Mouse (Mus musculus) midbrain, embryonic 13.5 days (tissue): ENCODE data around the gene Cyp2d22. TPM values are rescaled to one million over a fixed set of nuclear protein-coding genes. Genes with fewer than 3 reads are reported as not detected.
"Not testable (repeated sequence)": the region's sequence is repeated elsewhere in the genome, so short reads cannot be mapped to it uniquely, and the experiment has no call there.

Experiments
- ATAC-seq: fragments of 200-750 bp; cut with Nextera tagmentation; 2 replicates; pipeline ENCODE4 v1.8.0; 2017; ENCODE audit warnings: mild to moderate bottlenecking, moderate TSS enrichment, moderate library complexity
- H3K27ac ChIP-seq: fragments of 300-500 bp; sonication (generic); 2 replicates; pipeline ENCODE4 v1.5.1; 2015; ENCODE audit warnings: inconsistent platforms, mild to moderate bottlenecking, moderate library complexity
- H3K27me3 ChIP-seq: fragments of 300-500 bp; sonication (generic); 2 replicates; pipeline ENCODE4 v1.6.1; 2015; ENCODE audit warnings: mild to moderate bottlenecking, inconsistent platforms
- H3K36me3 ChIP-seq: fragments of 300-500 bp; sonication (generic); 2 replicates; pipeline ENCODE4 v1.6.1; 2015; ENCODE audit warnings: mild to moderate bottlenecking, inconsistent platforms
- H3K4me1 ChIP-seq: fragments of 300-500 bp; sonication (generic); replicated peaks from 2 replicates; pipeline ENCODE4 v1.6.1; 2015; ENCODE audit warnings: inconsistent platforms
- H3K4me2 ChIP-seq: fragments of 300-500 bp; sonication (generic); replicated peaks from 2 replicates; pipeline ENCODE4 v1.6.1; 2015; ENCODE audit warnings: moderate library complexity, mild to moderate bottlenecking, inconsistent platforms
- H3K4me3 ChIP-seq: fragments of 300-500 bp; sonication (generic); replicated peaks from 2 replicates; pipeline ENCODE4 v1.5.1; 2015; ENCODE audit warnings: mild to moderate bottlenecking, inconsistent platforms
- H3K9ac ChIP-seq: fragments of 300-500 bp; sonication (generic); replicated peaks from 2 replicates; pipeline ENCODE4 v1.6.1; 2015; ENCODE audit warnings: mild to moderate bottlenecking, inconsistent platforms
- H3K9me3 ChIP-seq: fragments of 300-500 bp; sonication (generic); 2 replicates; pipeline ENCODE4 v1.6.1; 2016; ENCODE audit warnings: mild to moderate bottlenecking, inconsistent platforms
- WGBS: fragments of 180-500 bp; shearing (Covaris S2); methylation state at CpG from one replicate; pipeline ENCODE4 v1.1.7; 2015; 5-methylcytosine and 5-hydroxymethylcytosine counted together
- polyA plus RNA-seq: library from polyadenylated mRNA; unstranded; fragments of >200 nt; fragmentation: Nextera tagmentation; extraction: Ambion mirVana; gene quantifications from 2 replicates; pipeline ENCODE4 v1.2.1, GENCODE M21; 2015

Gene Cyp2d22
- polyA plus RNA-seq, 1 experiment from 2014 or later = 1.8 TPM

GRCm38 (mm10) chr15:82395955-82396354 is 15.9 kb upstream of the Cyp2d22 start:
- H3K27ac ChIP-seq, H3K4me3 ChIP-seq, H3K4me1 ChIP-seq, H3K9me3 ChIP-seq, H3K36me3 ChIP-seq, H3K4me2 ChIP-seq, H3K9ac ChIP-seq, ATAC-seq, H3K27me3 ChIP-seq: not testable (repeated sequence)
- WGBS = 90% methylated on average over 3 of the region's 3 CpGs

DNA sequence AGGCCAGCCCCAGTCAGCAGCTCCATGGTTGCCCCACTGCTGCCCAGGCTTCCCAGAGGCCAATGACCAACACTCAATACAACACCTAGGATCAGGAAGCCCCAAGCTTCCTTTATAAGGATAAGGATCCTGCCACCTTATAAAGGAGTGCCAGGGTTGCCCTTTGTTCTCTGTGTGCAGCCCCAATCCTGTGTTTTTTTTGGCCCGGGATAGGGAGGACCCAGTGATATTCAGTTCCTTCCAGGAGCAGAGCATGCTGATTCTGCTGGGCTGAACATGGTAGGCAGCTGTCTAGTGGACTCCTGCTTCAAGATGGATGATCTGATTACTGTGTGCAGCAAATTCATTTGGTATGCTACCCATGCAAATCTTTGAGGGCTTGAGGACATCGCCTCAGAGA is 13.9 kb upstream of the Cyp2d22 start, which contains the start of gene Cyp2d11:
Cyp2d11 (minus strand) TSS at position 101 of the 400 bp plus-strand sequence.
- H3K27me3 ChIP-seq, H3K4me1 ChIP-seq, H3K9ac ChIP-seq, H3K36me3 ChIP-seq, H3K4me3 ChIP-seq, H3K4me2 ChIP-seq, H3K27ac ChIP-seq, H3K9me3 ChIP-seq, ATAC-seq: not testable (repeated sequence)
- 90% methylated on average over 2 of the region's 2 CpGs for WGBS

DNA sequence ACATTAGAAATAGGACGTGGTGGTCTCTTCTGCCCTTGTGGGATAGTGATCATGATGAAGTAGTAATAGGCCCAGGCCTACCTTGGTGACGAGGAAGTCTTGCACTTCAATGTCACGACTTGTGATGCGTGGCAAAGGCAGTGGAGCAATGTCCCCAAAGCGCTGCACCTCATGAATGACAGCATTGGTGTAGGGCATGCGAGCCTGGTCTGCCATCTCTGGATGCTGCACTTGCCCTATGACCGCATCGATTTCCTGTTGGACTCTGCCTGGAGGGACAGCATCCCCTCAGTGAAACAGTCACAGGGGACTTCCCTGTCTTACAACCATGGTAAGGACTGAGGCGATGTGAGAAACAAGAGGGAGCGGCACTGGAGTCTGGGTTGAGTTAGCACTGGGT is 9.9 kb upstream of the Cyp2d22 start:
- not testable (repeated sequence) for H3K4me3 ChIP-seq, H3K4me2 ChIP-seq, H3K9ac ChIP-seq, H3K27me3 ChIP-seq, H3K9me3 ChIP-seq, H3K27ac ChIP-seq, H3K36me3 ChIP-seq, H3K4me1 ChIP-seq, ATAC-seq
- 93% methylated on average over 10 of the region's 10 CpGs for WGBS

- Histone ChIP-seq H3K9ac (no peak overlapping the region), H3K27me3 (no peaks in the 10 kb centered on the region), H3K4me2 (no peak overlapping the region), H3K4me3 (no peak overlapping the region), H3K27ac (no peak overlapping the region), H3K9me3 (no peaks in the 10 kb centered on the region), H3K36me3 (no peaks in the 10 kb centered on the region), H3K4me1 (peaks cover 5% of the 10 kb centered on the region)
- no peak for ATAC-seq
- 92% methylated on average over 2 of the region's 2 CpGs for WGBS
Measured at GRCm38 (mm10) chr15:82385729-82386128, 5.7 kb upstream of the Cyp2d22 start.

GRCm38 (mm10) chr15:82382441-82382840 is 2.4 kb upstream of the Cyp2d22 start:
- no peak overlapping the region for H3K4me3 ChIP-seq
- no peaks in the 10 kb centered on the region for H3K27me3 ChIP-seq
- H3K27ac ChIP-seq = no peak overlapping the region
- no peak for ATAC-seq
- no peaks in the 10 kb centered on the region for H3K9me3 ChIP-seq
- peaks cover 9% of the 10 kb centered on the region for H3K4me1 ChIP-seq
- 91% methylated on average over 2 of the region's 2 CpGs for WGBS
- H3K9ac ChIP-seq = no peak overlapping the region
- no peak overlapping the region for H3K4me2 ChIP-seq
- no peaks in the 10 kb centered on the region for H3K36me3 ChIP-seq

GRCm38 (mm10) chr15:82380714-82381062 is 628 bp upstream of the Cyp2d22 start:
- Histone ChIP-seq H3K27me3 (no peaks in the 10 kb centered on the region), H3K4me2 (peak overlapping the region; percentile 59), H3K4me1 (peaks cover 16% of the 10 kb centered on the region), H3K4me3 (peak overlapping the region; percentile 33), H3K9ac (0 out of 2 replicates have a peak overlapping the region, but pooled peaks have one; percentile 44), H3K9me3 (no peaks in the 10 kb centered on the region), H3K27ac (no peak overlapping the region), H3K36me3 (no peaks in the 10 kb centered on the region)
- 0 out of 2 replicates have a peak, but pooled peaks have one; percentile 20 for ATAC-seq
- 31% methylated on average over 7 of the region's 7 CpGs for WGBS

DNA sequence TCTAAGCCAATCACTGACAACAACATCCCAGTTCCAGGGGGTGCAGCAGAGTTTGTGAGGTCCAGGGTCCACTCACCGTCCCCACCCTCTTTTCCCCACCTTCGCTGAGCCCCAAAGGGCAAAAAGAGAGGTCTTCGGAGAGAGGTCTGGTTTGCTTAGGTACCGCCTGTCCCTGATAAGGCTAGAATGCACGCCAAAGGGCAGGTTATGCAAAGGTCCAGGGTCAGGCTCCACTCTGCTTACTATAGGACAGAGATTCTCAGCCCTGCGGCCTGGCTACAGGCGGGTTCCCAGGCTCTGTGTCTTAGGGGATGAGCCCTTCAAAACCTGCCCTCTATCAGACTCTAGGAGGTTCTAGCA is 569 bp downstream of the Cyp2d22 start:
- Histone ChIP-seq H3K36me3 (no peaks in the 10 kb centered on the region), H3K9ac (no peak overlapping the region), H3K4me3 (peak overlapping the region; percentile 33), H3K27me3 (no peaks in the 10 kb centered on the region), H3K27ac (no peak overlapping the region), H3K4me2 (peak overlapping the region; percentile 59), H3K9me3 (no peaks in the 10 kb centered on the region), H3K4me1 (peaks cover 16% of the 10 kb centered on the region)
- ATAC-seq = no peak; the same call in none of the 2 replicates
- 20% methylated on average over 7 of the region's 7 CpGs for WGBS

DNA sequence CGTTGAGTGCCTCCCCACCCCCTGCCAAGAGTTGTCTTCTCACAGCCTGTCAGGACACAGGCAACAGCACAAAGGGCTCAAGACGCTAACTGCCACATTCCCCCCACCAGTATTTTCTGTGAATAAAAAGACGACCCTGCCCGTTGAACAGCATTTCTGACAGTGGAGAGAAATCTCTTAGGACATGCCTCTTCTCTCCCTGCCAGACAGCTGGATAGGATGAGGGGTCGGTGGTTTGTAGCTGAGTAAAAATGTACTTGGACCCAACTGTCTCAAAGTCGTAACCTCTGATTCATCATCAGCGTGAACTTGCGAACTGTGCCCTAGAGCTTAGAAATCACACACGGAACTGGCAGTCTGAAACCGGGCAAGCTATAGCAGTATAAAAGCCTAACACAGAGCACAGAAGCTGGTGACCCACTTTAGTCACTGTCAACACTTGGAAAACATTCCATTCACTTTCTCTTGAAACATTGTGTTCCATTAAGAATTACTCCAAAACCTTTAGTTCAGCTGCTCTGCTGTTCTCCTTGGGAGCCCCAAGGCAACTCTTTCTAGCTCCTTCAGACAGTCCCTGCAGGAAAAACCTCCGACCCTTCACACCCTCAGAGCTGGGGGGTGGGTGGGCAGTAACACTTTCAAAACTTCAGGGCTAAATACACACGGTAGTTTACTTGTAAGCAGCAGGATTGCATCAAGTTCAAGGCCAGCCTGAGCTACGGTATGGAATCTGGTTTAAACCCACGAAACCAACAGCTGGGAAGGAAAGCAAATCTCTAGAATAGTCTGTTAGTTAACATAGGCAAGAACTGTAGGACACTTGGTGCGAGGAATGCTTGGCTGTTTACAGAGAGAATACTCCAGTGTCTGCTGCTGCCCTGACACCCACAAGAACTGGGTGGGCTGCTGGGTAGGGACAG is 1.5 kb downstream of the Cyp2d22 start:
- WGBS = 52% methylated on average over 15 of the region's 15 CpGs
- Histone ChIP-seq H3K27ac (no peak overlapping the region), H3K36me3 (no peaks in the 10 kb centered on the region), H3K9me3 (no peaks in the 10 kb centered on the region), H3K4me3 (no peak overlapping the region), H3K4me1 (peaks cover 16% of the 10 kb centered on the region), H3K27me3 (no peaks in the 10 kb centered on the region), H3K9ac (no peak overlapping the region), H3K4me2 (no peak overlapping the region)
- no peak for ATAC-seq

GRCm38 (mm10) chr15:82377701-82378100 is 2.4 kb downstream of the Cyp2d22 start:
- Histone ChIP-seq H3K36me3 (no peaks in the 10 kb centered on the region), H3K27ac (no peak overlapping the region), H3K4me2 (no peak overlapping the region), H3K27me3 (no peaks in the 10 kb centered on the region), H3K9me3 (no peaks in the 10 kb centered on the region), H3K4me3 (no peak overlapping the region), H3K9ac (no peak overlapping the region), H3K4me1 (peaks cover 16% of the 10 kb centered on the region)
- ATAC-seq = no peak
- WGBS = 75% methylated on average over 5 of the region's 5 CpGs

DNA sequence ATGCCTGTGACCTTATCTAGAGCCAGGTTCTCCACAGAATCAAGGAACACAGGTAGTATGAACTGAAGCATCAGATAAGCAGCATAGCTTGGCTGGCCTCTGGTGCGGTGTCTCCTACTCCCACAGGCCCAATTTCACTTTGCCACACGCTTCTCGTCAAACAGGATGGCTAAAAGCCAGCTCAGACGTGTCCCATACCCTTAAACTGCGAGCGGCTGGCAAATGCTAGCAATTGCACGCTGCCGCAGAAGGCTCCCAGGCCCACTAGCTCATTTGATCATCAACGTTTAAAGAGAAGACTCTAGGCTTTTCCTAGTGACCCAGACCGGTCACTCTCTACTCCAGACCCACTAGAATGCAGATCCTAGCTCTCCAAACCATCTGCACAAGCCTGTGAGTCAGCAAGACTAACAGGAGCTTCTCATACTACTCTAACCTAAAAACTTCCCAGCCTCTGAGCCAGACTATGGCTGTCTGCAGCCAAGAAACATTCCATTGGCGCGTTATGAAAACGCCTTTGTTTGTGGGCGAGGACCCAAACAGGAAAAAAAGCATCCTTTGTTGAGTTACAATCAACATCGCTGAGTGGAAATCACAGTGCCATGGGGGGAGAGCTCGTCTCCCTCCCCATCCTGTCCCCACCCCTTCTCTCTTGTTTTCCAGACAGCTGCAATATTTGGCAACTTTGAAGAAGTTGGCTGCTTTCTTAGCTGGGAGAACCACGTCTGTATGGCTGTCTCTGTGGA is 3.5 kb downstream of the Cyp2d22 start:
- no peak overlapping the region for H3K9ac ChIP-seq
- no peak overlapping the region for H3K4me3 ChIP-seq
- H3K9me3 ChIP-seq = no peaks in the 10 kb centered on the region
- no peak overlapping the region for H3K4me2 ChIP-seq
- 63% methylated on average over 17 of the region's 17 CpGs for WGBS
- H3K36me3 ChIP-seq = no peaks in the 10 kb centered on the region
- no peaks in the 10 kb centered on the region for H3K27me3 ChIP-seq
- ATAC-seq = no peak
- H3K27ac ChIP-seq = 0 out of 2 replicates have a peak overlapping the region, but pooled peaks have one; percentile 19
- peaks cover 16% of the 10 kb centered on the region for H3K4me1 ChIP-seq

DNA sequence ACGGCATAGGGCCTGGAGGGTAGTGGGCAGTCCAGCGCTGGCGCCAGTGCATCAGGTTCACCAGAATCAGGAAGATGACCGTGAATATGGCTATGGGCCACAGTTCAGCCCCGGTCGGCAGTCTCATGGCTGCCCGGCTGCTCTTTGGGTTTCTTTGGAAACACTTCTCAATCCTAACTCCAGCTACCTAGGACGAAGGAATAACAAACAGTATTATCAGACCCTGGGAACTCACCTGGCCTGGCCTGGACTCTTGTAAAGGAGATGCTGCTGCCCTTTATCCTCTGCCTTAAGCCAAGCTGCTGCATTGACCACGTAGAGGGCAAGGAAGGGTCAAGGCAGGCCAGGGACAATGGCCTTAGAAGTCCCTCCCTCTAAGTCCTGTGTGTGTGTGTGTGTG is 4.2 kb downstream of the Cyp2d22 start:
- Histone ChIP-seq H3K27ac (no peak overlapping the region), H3K36me3 (no peaks in the 10 kb centered on the region), H3K4me2 (no peak overlapping the region), H3K4me1 (peaks cover 12% of the 10 kb centered on the region), H3K4me3 (no peak overlapping the region), H3K9me3 (no peaks in the 10 kb centered on the region), H3K9ac (no peak overlapping the region), H3K27me3 (no peaks in the 10 kb centered on the region)
- 88% methylated on average over 9 of the region's 9 CpGs for WGBS
- ATAC-seq = no peak

DNA sequence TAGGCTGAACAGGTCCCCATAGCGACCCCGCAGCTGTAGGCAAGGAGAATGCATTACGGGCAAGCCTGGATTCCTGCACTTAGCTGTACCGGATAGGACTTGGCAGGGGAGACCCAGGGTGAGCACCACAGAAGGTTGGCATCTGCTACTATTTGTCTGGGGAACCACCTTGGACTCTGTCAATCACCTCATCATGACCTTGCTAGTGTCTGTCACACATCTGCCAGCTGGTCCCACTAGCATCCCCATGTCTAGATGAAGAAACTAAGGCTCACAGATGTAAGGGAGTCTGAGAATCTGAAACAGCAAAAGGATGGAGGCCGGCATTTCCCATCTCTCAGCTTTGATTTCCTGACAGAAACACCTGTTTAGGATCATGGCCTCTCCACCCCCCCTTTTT is 5.6 kb downstream of the Cyp2d22 start:
- 76% methylated on average over 5 of the region's 5 CpGs for WGBS
- H3K9me3 ChIP-seq = no peaks in the 10 kb centered on the region
- H3K4me2 ChIP-seq = no peak overlapping the region
- H3K27me3 ChIP-seq = no peaks in the 10 kb centered on the region
- ATAC-seq = no peak
- H3K27ac ChIP-seq = no peak overlapping the region
- no peak overlapping the region for H3K4me3 ChIP-seq
- no peak overlapping the region for H3K9ac ChIP-seq
- no peaks in the 10 kb centered on the region for H3K36me3 ChIP-seq
- H3K4me1 ChIP-seq = peaks cover 7% of the 10 kb centered on the region
